Mouse (Mus musculus): ENCODE data around the gene Gabrb1. TPM values are rescaled to one million over a fixed set of nuclear protein-coding genes. Genes with fewer than 3 reads are reported as not detected.

The Gabrb1 gene
- polyA plus RNA-seq, 1 experiment from 2014 or later = 0.93 TPM

DNA sequence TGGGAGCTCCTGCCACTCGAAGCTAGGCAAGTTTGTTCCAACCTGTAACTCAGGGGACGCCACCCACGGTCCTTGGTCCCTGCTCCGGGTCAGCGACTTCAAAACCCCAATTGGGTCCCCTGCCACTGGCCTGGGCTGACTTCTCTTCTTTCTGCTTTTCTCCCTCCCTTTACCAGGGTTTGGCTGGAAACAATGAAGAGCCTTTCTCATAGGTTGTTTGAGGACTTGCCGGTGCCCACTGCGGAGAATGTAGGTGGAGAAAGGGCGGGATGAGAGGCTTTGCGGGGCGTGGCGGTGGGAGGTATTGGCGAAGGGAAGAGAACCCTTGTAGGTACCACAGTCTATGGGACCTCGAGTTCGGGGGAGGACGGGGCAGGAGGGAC lies 193 bp downstream of the Gabrb1 start, which contains the start of gene Gabra4:
TSS of gene Gabra4 (minus strand) at position 194 of the 383 bp plus-strand sequence.
- WGBS = under 1% methylated on average over 15 of the region's 15 CpGs
- Histone ChIP-seq H3K9ac (ENCODE audit: low read length) (peak within 1 kb of the TSS; percentile 42), H3K4me2 (ENCODE audit: low read depth) (peak within 1 kb of the TSS; percentile 98), H3K27me3 (ENCODE audit: control insufficient read depth, insufficient read depth, low read length) (peaks cover 23% of the 10 kb centered on the region), H3K27ac (ENCODE audit: low read depth, low read length) (no peak within 1 kb of the TSS), H3K4me3 (ENCODE audit: low read depth, low read length) (peak within 1 kb of the TSS; percentile 56), H3K4me1 (ENCODE audit: control insufficient read depth, insufficient read depth, low read length) (peaks cover 5% of the 10 kb centered on the region; the same call in 1 of the 2 replicates), H3K9me3 (ENCODE audit: control insufficient read depth, low read length) (no peaks in the 10 kb centered on the region), H3K36me3 (ENCODE audit: control insufficient read depth, insufficient read depth, low read length) (no peaks in the 10 kb centered on the region)
- ATAC-seq (ENCODE audit: insufficient read depth, low FRiP score, low TSS enrichment) = peak; percentile 51; the same call in 1 of the 2 replicates
- DNase-seq (ENCODE audit: low spot score) = no peak

DNA sequence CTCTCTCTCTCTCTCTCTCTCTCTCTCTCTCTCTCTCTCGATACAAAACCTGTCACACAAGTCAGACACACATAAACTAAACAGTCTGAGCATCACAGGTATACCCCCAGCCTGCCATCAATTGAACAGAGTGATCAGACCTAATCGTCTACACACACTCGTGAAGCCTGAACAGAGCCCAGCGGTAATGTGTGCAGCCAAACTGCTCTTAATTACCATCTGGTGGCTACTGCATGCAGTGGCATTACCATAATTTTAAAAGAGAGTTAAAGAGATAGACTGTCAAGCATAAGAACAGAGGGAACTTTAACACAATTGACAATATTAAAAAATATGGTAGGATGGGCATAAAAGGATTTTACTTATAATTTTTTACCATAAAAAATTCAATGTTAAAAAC lies 7.7 kb downstream of the Gabrb1 start:
- H3K36me3 ChIP-seq (ENCODE audit: control insufficient read depth, insufficient read depth, low read length) = no peaks in the 10 kb centered on the region
- no peak overlapping the region for H3K9ac ChIP-seq (ENCODE audit: low read length)
- no peak for DNase-seq (ENCODE audit: low spot score)
- H3K27ac ChIP-seq (ENCODE audit: low read depth, low read length) = no peak overlapping the region
- H3K4me2 ChIP-seq (ENCODE audit: low read depth) = no peak overlapping the region
- no peaks in the 10 kb centered on the region for H3K27me3 ChIP-seq (ENCODE audit: control insufficient read depth, insufficient read depth, low read length)
- no peaks in the 10 kb centered on the region for H3K9me3 ChIP-seq (ENCODE audit: control insufficient read depth, low read length)
- no peak overlapping the region for H3K4me3 ChIP-seq (ENCODE audit: low read depth, low read length)
- 59% methylated on average over 4 of the region's 4 CpGs for WGBS
- no peak for ATAC-seq (ENCODE audit: insufficient read depth, low FRiP score, low TSS enrichment)
- H3K4me1 ChIP-seq (ENCODE audit: control insufficient read depth, insufficient read depth, low read length) = no peaks in the 10 kb centered on the region

DNA sequence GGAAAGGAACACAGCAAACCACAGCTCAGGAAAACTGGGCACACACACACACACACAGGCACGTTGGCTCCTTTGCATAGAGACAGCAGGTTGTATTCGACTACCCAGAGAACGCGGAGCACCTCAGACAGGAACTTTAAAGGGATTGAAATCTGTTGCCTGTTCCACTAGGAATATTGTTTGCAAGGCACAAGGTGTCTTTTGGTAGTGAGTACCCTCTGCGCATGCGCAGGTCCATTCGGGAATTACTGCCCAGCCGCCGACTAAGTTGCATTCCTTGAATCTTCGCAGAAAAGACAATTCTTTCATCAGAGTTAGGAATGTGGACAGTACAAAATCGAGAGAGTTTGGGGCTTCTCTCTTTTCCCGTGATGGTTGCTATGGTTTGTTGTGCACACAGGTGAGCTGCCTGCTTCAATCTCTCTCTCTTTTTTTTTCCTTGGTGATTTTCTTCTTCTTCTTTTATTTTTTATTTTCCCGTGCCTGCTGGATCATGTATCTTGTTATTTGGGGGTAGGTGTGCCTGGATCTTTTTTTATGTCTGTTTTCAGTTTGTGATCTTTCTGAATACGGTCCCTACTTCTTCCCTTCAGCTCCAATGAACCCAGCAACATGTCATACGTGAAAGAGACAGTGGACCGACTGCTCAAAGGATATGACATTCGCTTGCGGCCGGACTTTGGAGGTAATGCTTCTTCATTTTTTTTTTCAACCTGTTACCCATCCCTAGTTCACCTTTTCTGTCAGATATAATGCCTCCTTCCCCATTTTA lies 42.0 kb downstream of the Gabrb1 start:
- Histone ChIP-seq H3K4me3 (ENCODE audit: low read depth, low read length) (peak overlapping the region; percentile 41), H3K27ac (ENCODE audit: low read depth, low read length) (no peak overlapping the region), H3K4me1 (ENCODE audit: control insufficient read depth, insufficient read depth, low read length) (no peaks in the 10 kb centered on the region), H3K9me3 (ENCODE audit: control insufficient read depth, low read length) (no peaks in the 10 kb centered on the region), H3K36me3 (ENCODE audit: control insufficient read depth, insufficient read depth, low read length) (no peaks in the 10 kb centered on the region), H3K9ac (ENCODE audit: low read length) (no peak overlapping the region), H3K4me2 (ENCODE audit: low read depth) (peak overlapping the region; percentile 60), H3K27me3 (ENCODE audit: control insufficient read depth, insufficient read depth, low read length) (no peaks in the 10 kb centered on the region)
- under 1% methylated on average over 19 of the region's 19 CpGs for WGBS
- no peak for ATAC-seq (ENCODE audit: insufficient read depth, low FRiP score, low TSS enrichment)
- DNase-seq (ENCODE audit: low spot score) = peak; percentile 65

DNA sequence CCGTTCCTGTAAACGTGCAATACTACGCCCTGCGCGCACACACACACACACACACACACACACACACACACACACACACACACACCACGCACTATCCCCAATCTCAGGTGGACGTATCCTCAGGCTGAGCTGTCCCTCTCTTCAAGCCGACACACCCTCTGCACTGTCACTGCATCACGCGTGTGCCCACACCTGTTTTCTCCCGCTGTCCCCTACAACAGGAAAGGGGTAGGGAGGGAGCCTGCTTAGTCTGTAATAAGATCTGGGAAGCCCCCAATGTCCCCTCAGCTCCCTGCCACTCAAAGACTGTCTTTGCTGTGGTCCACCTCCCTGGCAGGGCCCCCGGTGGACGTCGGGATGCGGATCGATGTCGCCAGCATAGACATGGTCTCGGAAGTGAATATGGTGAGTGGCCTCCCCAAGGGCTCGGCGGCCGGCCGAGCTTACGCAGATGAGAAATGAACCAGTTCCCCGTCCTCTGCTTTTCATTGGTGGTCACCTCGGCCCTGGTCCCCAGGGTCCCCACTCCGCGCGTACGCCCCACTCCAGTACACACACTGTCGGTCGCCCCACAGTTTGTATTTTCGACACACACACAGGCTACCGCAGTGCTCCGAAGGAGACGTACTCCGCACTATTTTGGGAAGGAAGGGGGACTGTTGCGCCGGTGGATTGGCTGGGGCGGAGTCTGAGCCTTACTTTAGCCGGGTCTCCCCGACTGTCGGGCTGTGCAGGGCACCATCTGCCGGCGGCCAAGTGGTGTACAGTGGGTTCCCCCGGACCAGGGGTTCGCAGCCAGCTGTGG lies 42.8 kb downstream of the Gabrb1 start:
- no peaks in the 10 kb centered on the region for H3K9me3 ChIP-seq (ENCODE audit: control insufficient read depth, low read length)
- peak overlapping the region; percentile 60 for H3K4me2 ChIP-seq (ENCODE audit: low read depth)
- no peaks in the 10 kb centered on the region for H3K27me3 ChIP-seq (ENCODE audit: control insufficient read depth, insufficient read depth, low read length)
- ATAC-seq (ENCODE audit: insufficient read depth, low FRiP score, low TSS enrichment) (peak; percentile 93), DNase-seq (ENCODE audit: low spot score) (peak; percentile 77)
- no peak overlapping the region for H3K9ac ChIP-seq (ENCODE audit: low read length)
- H3K36me3 ChIP-seq (ENCODE audit: control insufficient read depth, insufficient read depth, low read length) = no peaks in the 10 kb centered on the region
- H3K4me1 ChIP-seq (ENCODE audit: control insufficient read depth, insufficient read depth, low read length) = no peaks in the 10 kb centered on the region
- peak overlapping the region; percentile 41 for H3K4me3 ChIP-seq (ENCODE audit: low read depth, low read length)
- no peak overlapping the region for H3K27ac ChIP-seq (ENCODE audit: low read depth, low read length)
- 1% methylated on average over 46 of the region's 46 CpGs for WGBS

DNA sequence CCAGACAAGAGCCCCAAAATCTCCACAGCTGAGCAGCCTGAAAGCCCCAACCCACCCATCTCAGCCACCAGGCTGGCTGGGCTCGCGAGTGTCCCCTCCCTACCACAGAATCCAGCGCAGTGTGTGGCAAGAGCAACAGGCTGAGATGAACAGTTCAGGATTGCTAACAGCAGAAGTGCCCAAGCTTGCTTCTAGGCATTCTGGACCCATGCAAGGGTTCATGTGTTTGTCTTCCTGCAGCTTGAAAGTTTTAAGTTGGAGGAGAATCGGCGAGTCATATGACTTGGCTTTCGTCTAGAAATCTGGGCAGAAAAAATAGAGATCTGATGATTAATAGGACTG lies 43.3 kb downstream of the Gabrb1 start:
- Histone ChIP-seq H3K4me2 (ENCODE audit: low read depth) (peak overlapping the region; percentile 60), H3K27ac (ENCODE audit: low read depth, low read length) (no peak overlapping the region), H3K9ac (ENCODE audit: low read length) (no peak overlapping the region), H3K9me3 (ENCODE audit: control insufficient read depth, low read length) (no peaks in the 10 kb centered on the region), H3K36me3 (ENCODE audit: control insufficient read depth, insufficient read depth, low read length) (no peaks in the 10 kb centered on the region), H3K4me1 (ENCODE audit: control insufficient read depth, insufficient read depth, low read length) (no peaks in the 10 kb centered on the region), H3K27me3 (ENCODE audit: control insufficient read depth, insufficient read depth, low read length) (no peaks in the 10 kb centered on the region), H3K4me3 (ENCODE audit: low read depth, low read length) (peak overlapping the region; percentile 41)
- no peak for DNase-seq (ENCODE audit: low spot score)
- ATAC-seq (ENCODE audit: insufficient read depth, low FRiP score, low TSS enrichment) = no peak
- 2% methylated on average over 6 of the region's 6 CpGs for WGBS

DNA sequence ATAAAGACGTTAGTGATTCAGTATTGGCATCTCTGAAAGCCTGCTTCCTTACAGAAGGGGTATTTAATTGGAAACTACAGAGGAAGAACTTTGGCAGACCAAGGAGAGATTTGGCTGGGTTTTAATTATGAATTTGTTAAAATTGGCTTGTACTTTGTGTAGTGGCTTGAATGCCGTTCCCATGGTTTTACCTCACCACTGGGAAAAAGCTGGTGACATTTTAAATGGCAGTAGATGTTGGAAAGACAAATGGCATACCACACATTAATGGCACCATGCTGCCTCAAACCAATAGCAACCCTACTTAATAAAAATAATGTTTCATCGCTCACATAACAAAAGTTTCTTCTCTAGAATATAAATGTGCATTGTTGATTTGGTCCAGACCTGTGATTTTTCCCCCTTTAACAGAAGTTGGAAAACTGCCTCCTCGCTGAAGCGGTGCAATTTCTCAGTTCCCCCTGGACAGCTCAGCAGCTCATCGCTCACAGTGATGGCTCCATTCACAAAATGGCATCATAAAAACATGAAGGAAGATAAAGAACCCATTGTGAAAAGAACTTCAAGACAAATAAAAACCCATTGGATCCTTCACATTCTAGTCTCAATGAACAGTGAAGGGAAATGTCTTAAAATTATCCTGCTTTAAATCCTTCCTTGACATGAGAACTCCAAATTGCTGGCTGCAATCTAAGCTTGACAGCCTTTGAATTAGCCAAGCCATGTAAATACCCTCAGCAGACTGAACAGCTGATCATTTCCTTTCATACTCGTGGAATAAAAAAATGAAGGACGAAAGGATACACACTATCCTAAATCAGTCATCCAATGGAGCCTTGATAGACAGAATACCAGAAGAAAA lies 75.2 kb downstream of the Gabrb1 start:
- Histone ChIP-seq H3K4me3 (ENCODE audit: low read depth, low read length) (no peak overlapping the region), H3K9me3 (ENCODE audit: control insufficient read depth, low read length) (no peaks in the 10 kb centered on the region), H3K4me2 (ENCODE audit: low read depth) (no peak overlapping the region), H3K36me3 (ENCODE audit: control insufficient read depth, insufficient read depth, low read length) (no peaks in the 10 kb centered on the region), H3K27me3 (ENCODE audit: control insufficient read depth, insufficient read depth, low read length) (no peaks in the 10 kb centered on the region), H3K27ac (ENCODE audit: low read depth, low read length) (no peak overlapping the region), H3K9ac (ENCODE audit: low read length) (no peak overlapping the region), H3K4me1 (ENCODE audit: control insufficient read depth, insufficient read depth, low read length) (no peaks in the 10 kb centered on the region)
- WGBS = 62% methylated on average over 8 of the region's 8 CpGs
- no peak for DNase-seq (ENCODE audit: low spot score)
- no peak for ATAC-seq (ENCODE audit: insufficient read depth, low FRiP score, low TSS enrichment)

DNA sequence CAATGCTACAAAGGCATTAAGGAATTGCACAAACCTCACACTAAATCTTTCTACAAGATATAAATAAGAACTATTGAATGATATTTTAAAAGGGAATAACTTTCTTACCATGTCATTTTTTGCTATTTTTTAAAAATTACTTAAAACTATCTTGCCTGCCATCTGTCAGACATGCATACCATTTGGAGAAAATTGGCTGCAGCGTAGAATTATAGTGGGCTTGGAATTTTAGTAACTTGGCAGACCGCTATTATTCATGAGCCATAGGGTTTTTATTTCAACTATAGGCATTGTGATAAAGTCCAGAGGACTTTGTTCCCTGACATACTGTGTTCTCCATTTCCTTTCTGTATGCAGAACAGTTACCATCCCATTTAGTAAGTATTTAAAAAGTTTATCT lies 89.5 kb downstream of the Gabrb1 start:
- no peak overlapping the region for H3K9ac ChIP-seq (ENCODE audit: low read length)
- no peaks in the 10 kb centered on the region for H3K36me3 ChIP-seq (ENCODE audit: control insufficient read depth, insufficient read depth, low read length)
- H3K4me2 ChIP-seq (ENCODE audit: low read depth) = no peak overlapping the region
- WGBS = 86% methylated on average over 2 of the region's 2 CpGs
- no peak overlapping the region for H3K4me3 ChIP-seq (ENCODE audit: low read depth, low read length)
- no peaks in the 10 kb centered on the region for H3K27me3 ChIP-seq (ENCODE audit: control insufficient read depth, insufficient read depth, low read length)
- DNase-seq (ENCODE audit: low spot score) = no peak
- ATAC-seq (ENCODE audit: insufficient read depth, low FRiP score, low TSS enrichment) = no peak
- H3K4me1 ChIP-seq (ENCODE audit: control insufficient read depth, insufficient read depth, low read length) = no peaks in the 10 kb centered on the region
- H3K27ac ChIP-seq (ENCODE audit: low read depth, low read length) = no peak overlapping the region
- no peaks in the 10 kb centered on the region for H3K9me3 ChIP-seq (ENCODE audit: control insufficient read depth, low read length)

DNA sequence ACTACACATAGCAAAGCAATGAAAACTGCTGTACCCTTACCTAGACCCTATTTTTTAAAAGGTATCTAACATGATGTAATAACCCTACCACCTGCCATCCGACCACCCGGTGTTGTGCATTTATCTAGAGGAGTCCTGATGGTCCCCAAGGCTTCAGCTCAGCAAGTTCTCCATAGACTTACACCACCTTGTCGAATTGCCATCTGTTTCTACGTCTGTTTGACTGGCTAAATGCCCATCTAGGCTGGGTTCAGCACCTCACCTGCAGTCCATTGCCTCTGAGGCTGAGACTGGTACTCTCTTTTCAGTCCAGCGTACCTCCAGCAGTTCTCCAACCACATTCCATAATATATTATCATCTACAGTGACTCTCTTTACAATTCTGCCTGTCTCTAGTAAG lies 96.1 kb downstream of the Gabrb1 start:
- no peaks in the 10 kb centered on the region for H3K9me3 ChIP-seq (ENCODE audit: control insufficient read depth, low read length)
- no peaks in the 10 kb centered on the region for H3K27me3 ChIP-seq (ENCODE audit: control insufficient read depth, insufficient read depth, low read length)
- H3K4me2 ChIP-seq (ENCODE audit: low read depth) = no peak overlapping the region
- H3K4me1 ChIP-seq (ENCODE audit: control insufficient read depth, insufficient read depth, low read length) = no peaks in the 10 kb centered on the region
- H3K9ac ChIP-seq (ENCODE audit: low read length) = no peak overlapping the region
- H3K4me3 ChIP-seq (ENCODE audit: low read depth, low read length) = no peak overlapping the region
- no peak overlapping the region for H3K27ac ChIP-seq (ENCODE audit: low read depth, low read length)
- ATAC-seq (ENCODE audit: insufficient read depth, low FRiP score, low TSS enrichment) (no peak), DNase-seq (ENCODE audit: low spot score) (no peak)
- H3K36me3 ChIP-seq (ENCODE audit: control insufficient read depth, insufficient read depth, low read length) = no peaks in the 10 kb centered on the region
- 82% methylated on average over 5 of the region's 5 CpGs for WGBS
